8 mouse cellular contexts compared by ENCODE assay signal in the genomic region with DNA sequence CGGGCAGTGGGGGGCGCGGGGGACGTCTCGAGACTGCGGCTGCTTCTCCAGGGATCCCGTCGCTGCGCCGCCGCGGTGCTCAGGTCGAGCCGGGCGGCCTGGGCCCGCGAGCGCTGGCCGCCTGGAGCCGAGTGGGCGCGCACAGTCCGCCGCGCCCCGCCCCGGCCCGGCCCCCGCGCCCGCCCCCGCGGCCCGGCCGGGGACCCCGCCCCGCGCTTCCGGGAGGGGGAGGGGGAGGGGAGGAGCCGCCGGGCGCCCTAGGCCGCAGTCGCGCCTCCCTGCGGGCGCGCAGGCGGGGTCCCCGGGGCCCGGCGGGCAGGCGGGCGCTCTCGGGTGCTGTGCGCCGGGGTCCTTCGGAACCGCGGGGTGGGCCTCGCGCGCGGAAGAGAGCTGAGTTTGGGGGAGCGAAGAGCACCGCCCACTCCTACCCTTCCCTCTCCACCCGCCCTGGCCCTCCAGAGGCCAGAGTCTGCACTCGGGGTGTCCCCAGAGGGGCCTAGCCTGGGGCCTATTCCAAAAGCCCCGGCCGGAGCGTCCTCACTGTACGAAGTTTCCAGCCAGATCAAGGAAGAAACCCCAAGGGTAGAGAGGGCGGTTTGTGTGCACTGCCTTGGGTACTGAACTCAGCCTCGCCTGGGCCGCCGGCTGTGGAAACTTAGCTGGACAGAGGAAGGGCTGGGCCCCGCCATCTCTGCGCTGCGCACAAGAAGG. TPM values are rescaled to one million over a fixed set of nuclear protein-coding genes. Genes with fewer than 3 reads are reported as not detected.
DNase-seq lines count a peak whose midpoint lies in the region; ATAC-seq and TF ChIP-seq lines count a peak whose summit lies in the region.

No protein-coding gene starts in this region.

- no peaks in the 10 kb centered on the region for H3K9me3 ChIP-seq in megakaryocyte, embryonic 14.5 days

- peaks cover 3% of the 10 kb centered on the region for H3K4me1 ChIP-seq in cortical plate, adult 2 months (ENCODE audit: control insufficient read depth, insufficient read depth, low read length)
- H3K4me1 ChIP-seq in megakaryocyte, embryonic 14.5 days = peaks cover 76% of the 10 kb centered on the region

- H3K27ac ChIP-seq in cortical plate, adult 2 months (ENCODE audit: insufficient read depth, low read length) = peak overlapping the region; percentile 92

- H3K27me3 ChIP-seq in megakaryocyte, embryonic 14.5 days (replicated peaks) = no peaks in the 10 kb centered on the region

- ATAC-seq in inflammation-experienced regulatory T-cells, adult 6 months = peak; percentile 56

- peaks cover 23% of the 10 kb centered on the region for H3K36me3 ChIP-seq in megakaryocyte, embryonic 14.5 days (replicated peaks; ENCODE audit: low read length)

- 0 out of 2 replicates have a peak, but pooled peaks have one; percentile 16 for TF ChIP-seq POLR2A in cortical plate, adult 2 months (IDR thresholded peaks at IDR 0.05; ENCODE audit: extremely low read depth, insufficient read depth, low read length)

- H3K4me3 ChIP-seq in cortical plate, adult 2 months (ENCODE audit: insufficient read depth, low read length) = peak overlapping the region; percentile 72
- peak overlapping the region; percentile 96 for H3K4me3 ChIP-seq in megakaryocyte, embryonic 14.5 days (replicated peaks)

- no peak for TF ChIP-seq CTCF in cortical plate, adult 2 months (IDR thresholded peaks at IDR 0.05; ENCODE audit: extremely low read depth, insufficient read depth, low read length)

- intact Hi-C loops in gastrocnemius, postnatal 14 days (cut with DNase I; ENCODE audit: low total_unique reads) = no loop called here
- intact Hi-C loops in left cerebral cortex, postnatal 10 days (cut with DNase I) = loop anchor here (5.0 kb wide), 1 partner anchor 87 kb away; no protein-coding TSS in a partner anchor

- DNase-seq in ZHBTc4 (ENCODE audit: low read depth, low spot score) = peak; percentile 83
- DNase-seq in gastrocnemius, postnatal 14 days = peak; percentile 84
- DNase-seq in left cerebral cortex, postnatal 10 days (ENCODE audit: extremely low spot score in 1 of 2, low spot score in 2 of 2) = peak; percentile 23 to 86
- peak; percentile 34 to 60 for DNase-seq in right cerebral cortex, adult 2 months (ENCODE audit: low spot score in 2 of 2)
- peak; percentile 28 for DNase-seq in urinary bladder, postnatal 10 days (ENCODE audit: low spot score)

RNA-seq across cellular contexts. Expression of a gene that starts 0.5 kb away (rescaled TPM):
- polyA plus RNA-seq in cortical plate, adult 2 months (2012; rRNA removed) = 28.2 and 29.0 TPM in 2 replicates
- 10 to 100 TPM; 24.7 to 29.7 TPM for total RNA-seq in gastrocnemius, postnatal 14 days (2021)
- polyA plus RNA-seq in inflammation-experienced regulatory T-cells, adult 6 months (2017; shearing (Covaris generic)) = 10 to 100 TPM; 54.0 to 65.8 (median 54.6) TPM
- 10 to 100 TPM; 46.1 to 49.5 TPM for total RNA-seq in left cerebral cortex, postnatal 10 days (2021)
- polyA plus RNA-seq in megakaryocyte, embryonic 14.5 days (2012; ENCODE audit: insufficient read depth, low replicate concordance) = 37.4 and 52.9 TPM in 2 replicates

Comparison
In these comparisons a context has a peak if more than half of its experiments do, and no peak if none do; other contexts are left out.
1. Peak in every context shown above with its lines: DNase-seq, ATAC-seq, H3K4me3 ChIP-seq and H3K27ac ChIP-seq.
2. DNase-seq: peak in every context shown above with its lines; median percentile 84 in gastrocnemius, postnatal 14 days; 83 in ZHBTc4; 54 in left cerebral cortex, postnatal 10 days; 47 in right cerebral cortex, adult 2 months; 28 in urinary bladder, postnatal 10 days.